Mouse (Mus musculus) gastrocnemius, adult 2 months (tissue): ENCODE measurements around the gene BC030870. TPM values are rescaled to one million over a fixed set of nuclear protein-coding genes. Genes with fewer than 3 reads are reported as not detected.
A peak's percentile ranks its signal among the peaks of the same experiment; 100 is the strongest.
"Not testable (repeated sequence)": the region's sequence is repeated elsewhere in the genome, so short reads cannot be mapped to it uniquely, and the experiment has no call there.

ENCODE experiments used
- DNase-seq: peaks from one replicate; pipeline ENCODE4 v3.0.0; 2022
- H3K27ac ChIP-seq: fragments of 200-600 bp; 2 replicates; pipeline ENCODE4 v1.8.1; 2022; ENCODE audit warnings: mild to moderate bottlenecking
- H3K4me3 ChIP-seq: fragments of 200-600 bp; 2 replicates; pipeline ENCODE4 v1.8.1; 2022; ENCODE audit warnings: mild to moderate bottlenecking, moderate library complexity
- CTCF ChIP-seq: fragments of 200-600 bp; IDR thresholded peaks from 2 replicates; pipeline ENCODE4 v1.8.1; 2022; ENCODE audit warnings: antibody characterized with exemption, mild to moderate bottlenecking, moderate library complexity
- intact Hi-C: fragments of 180-260 bp; cut with DNase I; formaldehyde crosslinking; loops from one replicate; pipeline ENCODE4 v1.15.1; 2025
- long read RNA-seq, 2 experiments: library from polyadenylated mRNA; stranded (forward); transcript quantifications; one replicate each; pipeline ENCODE4 v2.0.0; 2021
- total RNA-seq, 2 experiments: library from RNA; stranded (reverse); gene quantifications; 2 replicates each; pipeline ENCODE4 v1.2.3; 2021

Gene BC030870
- total RNA-seq: not detected
- long read RNA-seq, experiment 1: 0 reads
- long read RNA-seq, experiment 2: 0 reads

- DNase-seq: no peak
- Histone ChIP-seq H3K4me3 (no peak within 1 kb of the TSS), H3K27ac (no peak within 1 kb of the TSS)
- intact Hi-C loops: no loop called here
- no peak for TF ChIP-seq CTCF
Observed at GRCm38 (mm10) chr8:65129199-65129788, at the start of gene BC030870. Gene BC030870, minus strand, starts transcription at chr8:65129563.

GRCm38 (mm10) chr8:65174746-65175476 is 45.5 kb upstream of the BC030870 start:
- intact Hi-C loops: no loop called here
- H3K27ac ChIP-seq: no peak overlapping the region
- no peak for TF ChIP-seq CTCF
- DNase-seq: no peak
- no peak overlapping the region for H3K4me3 ChIP-seq

- TF ChIP-seq CTCF: no peak
- H3K27ac ChIP-seq: no peak overlapping the region
- no peak for DNase-seq
- no peak overlapping the region for H3K4me3 ChIP-seq
- intact Hi-C loops: no loop called here
Observed at GRCm38 (mm10) chr8:65169184-65169583, 39.8 kb upstream of the BC030870 start.

- DNase-seq, H3K4me3 ChIP-seq, H3K27ac ChIP-seq, intact Hi-C loops: not testable (repeated sequence)
Observed at GRCm38 (mm10) chr8:65160676-65161075, 31.3 kb upstream of the BC030870 start.

GRCm38 (mm10) chr8:65159096-65159748 is 29.9 kb upstream of the BC030870 start:
- DNase-seq: no peak
- TF ChIP-seq CTCF: no peak
- intact Hi-C loops: no loop called here
- H3K27ac ChIP-seq: no peak overlapping the region
- H3K4me3 ChIP-seq: no peak overlapping the region

GRCm38 (mm10) chr8:65157901-65158300 is 28.5 kb upstream of the BC030870 start:
- Histone ChIP-seq H3K4me3 (no peak overlapping the region), H3K27ac (no peak overlapping the region)
- no peak for DNase-seq
- intact Hi-C loops: no loop called here
- no peak for TF ChIP-seq CTCF

- H3K27ac ChIP-seq: no peak overlapping the region
- peak; percentile 12; the same call in 1 of the 2 replicates for TF ChIP-seq CTCF
- no peak for DNase-seq
- H3K4me3 ChIP-seq: no peak overlapping the region
- intact Hi-C loops: no loop called here
Observed at GRCm38 (mm10) chr8:65138830-65139466, 9.6 kb upstream of the BC030870 start.

GRCm38 (mm10) chr8:65126454-65126853 is 2.9 kb downstream of the BC030870 start:
- H3K4me3 ChIP-seq: no peak overlapping the region
- intact Hi-C loops: no loop called here
- DNase-seq: no peak
- TF ChIP-seq CTCF: no peak
- no peak overlapping the region for H3K27ac ChIP-seq

GRCm38 (mm10) chr8:65126014-65126413 is 3.3 kb downstream of the BC030870 start:
- no peak overlapping the region for H3K4me3 ChIP-seq
- no peak overlapping the region for H3K27ac ChIP-seq
- no peak for TF ChIP-seq CTCF
- DNase-seq: no peak
- intact Hi-C loops: no loop called here

- Histone ChIP-seq H3K4me3 (no peak overlapping the region), H3K27ac (no peak overlapping the region)
- no peak for TF ChIP-seq CTCF
- intact Hi-C loops: no loop called here
- DNase-seq: no peak
Observed at GRCm38 (mm10) chr8:65112092-65112491, 17.3 kb downstream of the BC030870 start.

GRCm38 (mm10) chr8:65110285-65110691 is 19.1 kb downstream of the BC030870 start:
- Histone ChIP-seq H3K27ac (no peak overlapping the region), H3K4me3 (no peak overlapping the region)
- peak; percentile 85 for TF ChIP-seq CTCF
- peak; percentile 63 for DNase-seq
- intact Hi-C loops: loop anchor here (1.0 kb wide), 1 partner anchor 88 kb away; no protein-coding TSS in a partner anchor

GRCm38 (mm10) chr8:65108936-65109335 is 20.4 kb downstream of the BC030870 start:
- Histone ChIP-seq H3K4me3 (no peak overlapping the region), H3K27ac (no peak overlapping the region)
- no peak for DNase-seq
- TF ChIP-seq CTCF: no peak
- intact Hi-C loops: no loop called here
